Mouse (Mus musculus): ENCODE data around the gene Arrdc1. TPM values are rescaled to one million over a fixed set of nuclear protein-coding genes. Genes with fewer than 3 reads are reported as not detected.

Gene Arrdc1
- polyA plus RNA-seq, 1 experiment from 2014 or later = 40.9 TPM

DNA sequence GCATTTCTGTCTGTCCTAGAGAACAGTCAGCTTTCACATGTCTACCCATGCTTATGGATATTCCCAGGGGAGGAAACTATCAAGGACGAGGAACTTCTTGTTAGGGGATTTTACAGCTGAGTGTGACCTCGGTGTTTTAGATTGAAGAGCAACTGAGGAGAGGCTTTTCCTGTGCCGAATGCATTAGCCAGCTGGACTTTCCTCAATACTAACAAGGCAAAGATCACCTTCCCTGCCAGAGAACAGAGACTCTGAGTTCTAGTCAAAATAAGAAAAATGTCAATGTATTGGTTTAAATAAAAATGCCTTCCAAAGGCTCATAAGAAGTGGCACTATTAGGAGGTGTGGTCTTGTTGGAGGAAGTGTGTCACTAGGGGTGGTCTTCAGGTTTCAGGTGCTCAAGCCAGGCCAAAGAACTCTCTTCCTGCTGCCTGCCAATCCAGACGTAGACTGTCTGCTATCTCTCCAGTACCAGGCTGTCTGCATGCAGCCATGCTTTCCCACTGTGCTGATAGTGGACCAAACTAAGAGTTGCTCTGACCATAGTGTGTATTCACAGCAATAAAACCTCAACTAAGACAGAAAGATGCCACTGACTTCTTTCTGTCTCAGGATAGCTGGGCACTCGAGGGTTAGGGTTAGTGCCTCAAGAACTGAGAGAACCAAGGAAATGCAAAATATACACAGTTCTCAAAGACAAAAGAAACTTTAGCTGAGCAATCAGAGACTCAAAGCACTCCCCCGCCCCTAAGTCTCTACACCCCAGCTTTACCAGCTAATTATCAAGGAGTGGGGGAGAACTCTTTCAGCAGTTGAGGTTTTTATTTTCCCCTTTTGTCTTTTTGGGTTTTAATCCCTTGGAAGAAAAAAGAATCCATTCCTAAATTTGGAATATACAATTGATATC lies 44.3 kb downstream of the Arrdc1 start:
- peaks cover 3% of the 10 kb centered on the region; the same call in 1 of the 2 replicates for H3K4me1 ChIP-seq (replicated peaks; ENCODE audit: control insufficient read depth, insufficient read depth, low read length)
- no peak overlapping the region for H3K4me3 ChIP-seq (replicated peaks; ENCODE audit: low read length)
- ATAC-seq = no peak
- peaks cover 5% of the 10 kb centered on the region; the same call in 1 of the 2 replicates for H3K36me3 ChIP-seq (ENCODE audit: control insufficient read depth, insufficient read depth)
- no peaks in the 10 kb centered on the region for H3K9me3 ChIP-seq (ENCODE audit: control insufficient read depth, low read length)
- no peak overlapping the region for H3K9ac ChIP-seq (replicated peaks; ENCODE audit: low read depth, low read length)
- no peak overlapping the region for H3K4me2 ChIP-seq (ENCODE audit: low read length)
- no peak overlapping the region for H3K27ac ChIP-seq (ENCODE audit: low read length)
- 68% methylated on average over 6 of the region's 6 CpGs for WGBS
- H3K27me3 ChIP-seq (replicated peaks; ENCODE audit: control insufficient read depth, insufficient read depth, low read length) = no peaks in the 10 kb centered on the region

DNA sequence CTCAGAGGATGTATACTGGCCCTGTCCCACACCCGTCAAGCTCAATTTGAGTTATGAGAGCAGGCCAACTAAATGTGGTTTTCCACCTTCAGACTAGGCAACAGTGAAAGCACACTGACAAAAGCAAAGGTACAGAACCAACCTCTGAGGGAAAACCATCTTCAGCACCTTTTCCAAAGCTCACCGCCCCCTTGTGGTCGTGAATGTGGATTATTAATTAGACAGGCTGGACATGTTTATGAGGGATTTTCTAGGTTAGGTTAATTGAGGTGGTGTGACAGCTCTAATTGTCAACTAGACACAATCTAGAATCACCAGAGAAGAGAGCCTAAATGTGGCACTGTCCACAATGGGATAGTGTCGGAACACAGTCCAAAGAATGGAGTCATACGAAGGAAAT lies 46.2 kb downstream of the Arrdc1 start:
- Histone ChIP-seq H3K4me1 (replicated peaks; ENCODE audit: control insufficient read depth, insufficient read depth, low read length) (peaks cover 3% of the 10 kb centered on the region; the same call in 1 of the 2 replicates), H3K27ac (ENCODE audit: low read length) (no peak overlapping the region), H3K9ac (replicated peaks; ENCODE audit: low read depth, low read length) (no peak overlapping the region), H3K4me3 (replicated peaks; ENCODE audit: low read length) (no peak overlapping the region), H3K27me3 (replicated peaks; ENCODE audit: control insufficient read depth, insufficient read depth, low read length) (no peaks in the 10 kb centered on the region), H3K36me3 (ENCODE audit: control insufficient read depth, insufficient read depth) (peaks cover 13% of the 10 kb centered on the region), H3K4me2 (ENCODE audit: low read length) (no peak overlapping the region), H3K9me3 (ENCODE audit: control insufficient read depth, low read length) (no peaks in the 10 kb centered on the region)
- 84% methylated on average over 5 of the region's 5 CpGs for WGBS
- no peak for ATAC-seq

DNA sequence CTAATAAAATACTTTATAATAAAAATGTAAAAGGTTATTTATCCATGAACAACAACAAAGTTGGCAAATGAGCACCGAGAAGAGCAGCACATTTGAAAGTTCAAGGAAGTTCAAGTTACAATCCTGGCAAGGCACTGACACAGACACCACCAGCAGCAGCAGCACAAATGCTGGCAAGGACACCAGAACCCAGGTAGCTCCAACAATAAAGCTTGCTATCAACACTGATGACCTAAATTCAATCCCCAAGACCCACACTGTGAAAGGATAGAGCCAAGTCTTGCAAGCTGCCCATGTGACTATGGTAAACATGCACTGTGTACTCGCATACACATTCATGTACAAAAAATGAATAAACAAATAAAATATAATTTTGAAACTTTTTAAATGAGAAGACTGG lies 54.4 kb downstream of the Arrdc1 start:
- no peak overlapping the region for H3K4me3 ChIP-seq (replicated peaks; ENCODE audit: low read length)
- H3K27ac ChIP-seq (ENCODE audit: low read length) = no peak overlapping the region
- no peaks in the 10 kb centered on the region for H3K4me1 ChIP-seq (replicated peaks; ENCODE audit: control insufficient read depth, insufficient read depth, low read length)
- peaks cover 37% of the 10 kb centered on the region for H3K36me3 ChIP-seq (ENCODE audit: control insufficient read depth, insufficient read depth)
- WGBS = 91% methylated on average over 2 of the region's 2 CpGs
- H3K4me2 ChIP-seq (ENCODE audit: low read length) = no peak overlapping the region
- no peaks in the 10 kb centered on the region for H3K9me3 ChIP-seq (ENCODE audit: control insufficient read depth, low read length)
- no peaks in the 10 kb centered on the region for H3K27me3 ChIP-seq (replicated peaks; ENCODE audit: control insufficient read depth, insufficient read depth, low read length)
- no peak overlapping the region for H3K9ac ChIP-seq (replicated peaks; ENCODE audit: low read depth, low read length)
- no peak for ATAC-seq

Small RNAs within 50 kb of the gene (microRNA-seq; reads per million reads assigned to microRNA genes)
- gene Gm22875 = not detected

Other genes starting within 250 kb of the Arrdc1 start
- gene Cacna1b, start 172.1 kb downstream of the Arrdc1 start, polyA plus RNA-seq (2015; fragmentation: Nextera tagmentation; extraction: Ambion mirVana) = 8.7 and 10.1 TPM in 2 replicates
- 125 and 132 TPM in 2 replicates for gene Ehmt1, start 15.6 kb downstream of the Arrdc1 start, polyA plus RNA-seq (2015; fragmentation: Nextera tagmentation; extraction: Ambion mirVana)
- 16.7 and 20.8 TPM in 2 replicates for gene Zmynd19, start 14.5 kb upstream of the Arrdc1 start, polyA plus RNA-seq (2015; fragmentation: Nextera tagmentation; extraction: Ambion mirVana)
- gene Dph7, start 27.1 kb upstream of the Arrdc1 start, polyA plus RNA-seq (2015; fragmentation: Nextera tagmentation; extraction: Ambion mirVana) = 41.5 and 44.9 TPM in 2 replicates
- gene Mrpl41, start 39.8 kb upstream of the Arrdc1 start, polyA plus RNA-seq (2015; fragmentation: Nextera tagmentation; extraction: Ambion mirVana) = 143 and 150 TPM in 2 replicates
- gene Pnpla7, start 40.8 kb upstream of the Arrdc1 start, polyA plus RNA-seq (2015; fragmentation: Nextera tagmentation; extraction: Ambion mirVana) = 4.4 and 4.5 TPM in 2 replicates
- 186 and 223 TPM in 2 replicates for gene Nsmf, start 119.1 kb upstream of the Arrdc1 start, polyA plus RNA-seq (2015; fragmentation: Nextera tagmentation; extraction: Ambion mirVana)
- not detected in 2 replicates for gene Entpd8, start 145.1 kb upstream of the Arrdc1 start, polyA plus RNA-seq (2015; fragmentation: Nextera tagmentation; extraction: Ambion mirVana)
- not detected in 2 replicates for gene Noxa1, start 159.9 kb upstream of the Arrdc1 start, polyA plus RNA-seq (2015; fragmentation: Nextera tagmentation; extraction: Ambion mirVana)
- gene Nrarp, start 245.5 kb upstream of the Arrdc1 start, polyA plus RNA-seq (2015; fragmentation: Nextera tagmentation; extraction: Ambion mirVana) = 15.8 and 22.0 TPM in 2 replicates